Mouse (Mus musculus) midbrain, postnatal 0 days (tissue): ENCODE measurements around the gene Wdr60. TPM values are rescaled to one million over a fixed set of nuclear protein-coding genes. Genes with fewer than 3 reads are reported as not detected.

ENCODE experiments used
- ATAC-seq: fragments of 200-750 bp; cut with Nextera tagmentation; 2 replicates; pipeline ENCODE4 v1.8.0; 2017; ENCODE audit warnings: moderate number of reproducible peaks, mild to moderate bottlenecking, moderate TSS enrichment, moderate library complexity; ENCODE audit not compliant: low FRiP score
- DNase-seq: peaks from one replicate; pipeline ENCODE4 v3.0.0-alpha.2; 2015; ENCODE audit warnings: low spot score
- H3K27ac ChIP-seq: fragments of 300-500 bp; sonication (generic); 2 replicates; pipeline ENCODE4 v1.5.1; 2014; ENCODE audit warnings: low read depth, mild to moderate bottlenecking, low read length, mixed read lengths
- H3K27me3 ChIP-seq: fragments of 300-500 bp; sonication (generic); 2 replicates; pipeline ENCODE4 v1.6.1; 2014; ENCODE audit warnings: low read length, control low read depth, mixed read lengths; ENCODE audit not compliant: insufficient read depth
- H3K36me3 ChIP-seq: fragments of 300-500 bp; sonication (generic); 2 replicates; pipeline ENCODE4 v1.6.1; 2014; ENCODE audit warnings: low read length, control low read depth, mixed read lengths; ENCODE audit not compliant: insufficient read depth
- H3K4me1 ChIP-seq: fragments of 300-500 bp; sonication (generic); 2 replicates; pipeline ENCODE4 v1.6.1; 2014; ENCODE audit warnings: mild to moderate bottlenecking, control low read depth, antibody characterized with exemption, low read length, mixed read lengths; ENCODE audit not compliant: insufficient read depth
- H3K4me2 ChIP-seq: fragments of 300-500 bp; sonication (generic); 2 replicates; pipeline ENCODE4 v1.6.1; 2014; ENCODE audit warnings: low read depth, mild to moderate bottlenecking, low read length, mixed read lengths; ENCODE audit not compliant: poor library complexity, severe bottlenecking
- H3K4me3 ChIP-seq: fragments of 300-500 bp; sonication (generic); 2 replicates; pipeline ENCODE4 v1.5.1; 2014; ENCODE audit warnings: low read depth, mild to moderate bottlenecking, low read length, moderate library complexity
- H3K9ac ChIP-seq: fragments of 300-500 bp; sonication (generic); replicated peaks from 2 replicates; pipeline ENCODE4 v1.6.1; 2014; ENCODE audit warnings: mild to moderate bottlenecking, low read length, moderate library complexity, mixed read lengths; ENCODE audit not compliant: poor library complexity, severe bottlenecking
- H3K9me3 ChIP-seq: fragments of 300-500 bp; sonication (generic); 2 replicates; pipeline ENCODE4 v1.6.1; 2016; ENCODE audit warnings: low read length, control low read depth
- CTCF ChIP-seq: IDR thresholded peaks from 2 replicates; pipeline ENCODE4 v1.5.1; 2016; ENCODE audit warnings: antibody characterized with exemption, mild to moderate bottlenecking
- WGBS: fragments of 180-500 bp; shearing (Covaris S2); extraction: QIAGEN DNeasy Blood & Tissue Kit; methylation state at CpG from one replicate; pipeline ENCODE4 v1.1.7; 2014; 5-methylcytosine and 5-hydroxymethylcytosine counted together
- polyA plus RNA-seq: library from polyadenylated mRNA; unstranded; fragments of >200 nt; fragmentation: Nextera tagmentation; extraction: Ambion mirVana; gene quantifications from 2 replicates; pipeline ENCODE4 v1.2.1, GENCODE M21; 2015
- total RNA-seq: library from RNA; depleted of rRNA; stranded (reverse); fragments of >200 nt; gene quantifications from 2 replicates; pipeline ENCODE4 v1.2.3, GENCODE M21; 2014

Gene Wdr60
- total and polyA plus RNA-seq, 2 experiments from 2014 or later, result 12.8 to 17.5 TPM

- H3K4me2 ChIP-seq, result no peak overlapping the region
- ATAC-seq, result no peak
- H3K4me1 ChIP-seq, result no peaks in the 10 kb centered on the region
- peaks cover 13% of the 10 kb centered on the region; the same call in 1 of the 2 replicates for H3K36me3 ChIP-seq
- no peak for DNase-seq
- 90% methylated on average over 3 of the region's 3 CpGs for WGBS
- TF ChIP-seq CTCF, result no peak
- H3K27ac ChIP-seq, result no peak overlapping the region
- H3K9me3 ChIP-seq, result no peaks in the 10 kb centered on the region
- no peak overlapping the region for H3K4me3 ChIP-seq
- H3K9ac ChIP-seq, result no peak overlapping the region
- no peaks in the 10 kb centered on the region for H3K27me3 ChIP-seq
Observed at GRCm38 (mm10) chr12:116236658-116237057, 26.2 kb downstream of the Wdr60 start.

DNA sequence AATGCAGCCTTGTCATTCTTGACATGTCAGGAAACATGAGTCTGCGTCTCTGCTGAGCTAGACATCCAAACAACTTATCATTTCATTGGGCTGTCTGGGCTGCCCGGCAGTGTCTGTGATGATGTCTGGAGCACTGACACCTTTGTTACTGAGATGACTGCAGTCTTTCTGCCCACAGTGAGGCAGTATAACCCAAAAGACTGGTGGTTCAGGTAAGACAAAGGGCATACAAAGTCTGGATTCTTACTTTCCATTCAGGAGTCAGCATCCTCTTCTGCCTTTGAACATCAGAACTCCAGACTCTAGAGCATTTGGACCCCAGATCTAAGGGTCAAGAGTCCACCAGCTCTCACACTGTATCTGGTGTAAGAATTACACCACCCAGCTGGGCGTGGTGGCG lies 27.5 kb downstream of the Wdr60 start:
- peak; percentile 42 for TF ChIP-seq CTCF
- Histone ChIP-seq H3K36me3 (peaks cover 5% of the 10 kb centered on the region; the same call in 1 of the 2 replicates), H3K9ac (no peak overlapping the region), H3K4me3 (no peak overlapping the region), H3K4me2 (no peak overlapping the region), H3K27me3 (no peaks in the 10 kb centered on the region), H3K4me1 (no peaks in the 10 kb centered on the region), H3K27ac (no peak overlapping the region), H3K9me3 (no peaks in the 10 kb centered on the region)
- DNase-seq, result no peak
- 88% methylated on average over 4 of the region's 4 CpGs for WGBS
- no peak for ATAC-seq

DNA sequence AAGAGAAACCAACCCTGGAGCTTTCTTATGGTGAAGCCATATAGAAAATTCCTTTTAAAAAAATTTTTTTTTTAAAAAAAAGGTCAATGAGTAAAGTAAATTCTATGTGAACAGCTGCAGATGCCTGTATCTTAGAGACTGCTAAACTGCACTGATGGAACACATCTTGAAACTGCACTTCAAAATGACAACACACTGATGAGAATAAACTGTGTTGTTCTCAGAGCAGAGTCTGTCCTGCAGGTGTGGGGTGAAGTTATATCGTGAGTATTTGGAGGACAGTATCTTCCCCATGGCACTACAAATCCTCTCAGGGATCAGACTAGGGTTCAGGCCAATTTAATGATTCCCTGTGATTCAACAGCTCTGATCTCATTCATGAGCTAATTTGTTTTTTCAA lies 30.8 kb downstream of the Wdr60 start:
- Histone ChIP-seq H3K4me3 (no peak overlapping the region), H3K27me3 (no peaks in the 10 kb centered on the region), H3K36me3 (no peaks in the 10 kb centered on the region; the same call in 1 of the 2 replicates), H3K9me3 (no peaks in the 10 kb centered on the region), H3K27ac (no peak overlapping the region), H3K4me2 (no peak overlapping the region), H3K4me1 (no peaks in the 10 kb centered on the region), H3K9ac (no peak overlapping the region)
- no peak for TF ChIP-seq CTCF
- DNase-seq, result no peak
- WGBS, result 88% methylated on average over 1 of the region's 1 CpGs
- ATAC-seq, result no peak

DNA sequence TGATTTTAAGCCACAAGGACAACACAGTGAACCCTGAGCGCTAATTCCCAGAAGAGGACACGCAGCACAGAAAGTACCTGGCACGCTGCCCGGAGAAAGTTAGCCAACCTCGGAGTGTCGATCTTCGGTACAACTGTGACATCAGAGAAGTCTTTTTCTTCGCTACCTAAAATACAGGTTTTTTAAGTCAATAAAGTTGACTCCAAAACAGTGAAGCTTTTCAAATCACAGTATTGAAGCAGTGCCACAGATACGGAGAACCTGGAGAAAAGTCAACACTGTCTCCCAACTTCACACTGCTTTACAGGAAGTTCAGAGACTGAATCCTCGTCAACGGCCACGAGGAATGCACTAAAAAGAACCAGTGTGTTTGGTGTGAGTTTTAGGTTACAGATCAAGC lies 31.2 kb downstream of the Wdr60 start:
- no peak overlapping the region for H3K4me2 ChIP-seq
- ATAC-seq, result no peak
- DNase-seq, result peak; percentile 30
- H3K9ac ChIP-seq, result no peak overlapping the region
- WGBS, result 69% methylated on average over 12 of the region's 12 CpGs
- H3K36me3 ChIP-seq, result peaks cover 3% of the 10 kb centered on the region
- no peak overlapping the region for H3K27ac ChIP-seq
- no peaks in the 10 kb centered on the region for H3K9me3 ChIP-seq
- H3K4me3 ChIP-seq, result no peak overlapping the region
- TF ChIP-seq CTCF, result no peak
- no peaks in the 10 kb centered on the region for H3K27me3 ChIP-seq
- H3K4me1 ChIP-seq, result no peaks in the 10 kb centered on the region

DNA sequence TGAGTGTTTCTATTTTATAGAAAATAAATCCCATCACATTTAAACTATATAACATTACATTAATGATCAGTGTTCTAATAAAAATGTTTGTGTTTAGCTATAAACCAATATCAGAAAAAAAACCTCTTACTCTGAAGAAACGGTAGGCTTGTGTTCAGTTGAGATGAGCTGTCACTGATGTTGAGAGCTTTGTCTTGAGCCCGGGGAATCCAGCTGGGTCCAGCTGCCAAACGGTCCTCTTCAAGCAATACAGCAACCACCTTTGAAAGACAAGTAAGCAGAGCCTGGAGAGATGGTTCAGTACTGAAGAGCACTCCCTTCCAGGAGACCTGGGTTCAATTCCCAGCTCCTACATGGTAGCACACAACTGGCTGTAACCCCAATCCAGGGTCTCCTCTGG lies 33.4 kb downstream of the Wdr60 start:
- H3K9ac ChIP-seq, result no peak overlapping the region
- peaks cover 21% of the 10 kb centered on the region for H3K36me3 ChIP-seq
- no peak overlapping the region for H3K27ac ChIP-seq
- no peak overlapping the region for H3K4me2 ChIP-seq
- TF ChIP-seq CTCF, result no peak
- H3K4me1 ChIP-seq, result no peaks in the 10 kb centered on the region
- ATAC-seq, result no peak
- no peaks in the 10 kb centered on the region for H3K27me3 ChIP-seq
- H3K9me3 ChIP-seq, result no peaks in the 10 kb centered on the region
- 76% methylated on average over 3 of the region's 3 CpGs for WGBS
- H3K4me3 ChIP-seq, result no peak overlapping the region
- DNase-seq, result no peak

GRCm38 (mm10) chr12:116226289-116227057 lies 36.3 kb downstream of the Wdr60 start:
- H3K4me3 ChIP-seq, result no peak overlapping the region
- no peak for DNase-seq
- H3K27ac ChIP-seq, result no peak overlapping the region
- no peak overlapping the region for H3K9ac ChIP-seq
- no peak for ATAC-seq
- H3K9me3 ChIP-seq, result no peaks in the 10 kb centered on the region
- no peaks in the 10 kb centered on the region for H3K4me1 ChIP-seq
- H3K36me3 ChIP-seq, result peaks cover 30% of the 10 kb centered on the region
- 90% methylated on average over 10 of the region's 10 CpGs for WGBS
- no peak for TF ChIP-seq CTCF
- no peak overlapping the region for H3K4me2 ChIP-seq
- no peaks in the 10 kb centered on the region for H3K27me3 ChIP-seq
